Mouse (Mus musculus) lung, adult 2 months (tissue): Measurements from ENCODE around the gene Ankrd65.

Source experiments
- CTCF ChIP-seq: fragments of 200-500 bp; IDR thresholded peaks from 2 replicates; pipeline ENCODE4 v1.5.1; 2011; ENCODE audit warnings: mild to moderate bottlenecking, low read length, control low read depth; ENCODE audit not compliant: insufficient read depth
- POLR2A ChIP-seq: fragments of 200-500 bp; IDR thresholded peaks from 2 replicates; pipeline ENCODE4 v1.6.1; 2011; ENCODE audit warnings: low read depth, mild to moderate bottlenecking, control low read depth, low read length, borderline replicate concordance; ENCODE audit errors: extremely low read depth

GRCm38 (mm10) chr4:155846871-155847578 is 56.8 kb downstream of the Ankrd65 start, which contains the start of gene Dvl1:
- no peak for TF ChIP-seq CTCF
- TF ChIP-seq POLR2A, result peak; percentile 87
